Mouse (Mus musculus) left cerebral cortex, postnatal 14 days (tissue): ENCODE data around the gene Rab31. TPM values are rescaled to one million over a fixed set of nuclear protein-coding genes. Genes with fewer than 3 reads are reported as not detected.

ENCODE experiments used
- DNase-seq, 2 experiments: peaks; one replicate each; pipeline ENCODE4 v3.0.0; 2021 to 2022; ENCODE audit warnings: low spot score in 2 of 2, mixed read lengths in 1 of 2
- intact Hi-C: fragments of 180-260 bp; cut with DNase I; formaldehyde crosslinking; loops from one replicate; pipeline ENCODE4 v1.15.1; 2025
- total RNA-seq, 2 experiments: library from RNA; stranded (reverse); gene quantifications; 2 replicates each; pipeline ENCODE4 v1.2.3; 2021

The Rab31 gene
- total RNA-seq, 2 experiments from 2014 or later: 76.0 to 87.4 TPM

- intact Hi-C loops: loop anchor here (5.0 to 10.0 kb wide), 3 partner anchors 70 to 492 kb away; partner anchors contain the start of genes Ndufv2 and Ppp4r1
- peak; percentile 14 to 31 for DNase-seq
Observed at GRCm38 (mm10) chr17:65612391-65613141, 160.0 kb downstream of the Rab31 start.

DNA sequence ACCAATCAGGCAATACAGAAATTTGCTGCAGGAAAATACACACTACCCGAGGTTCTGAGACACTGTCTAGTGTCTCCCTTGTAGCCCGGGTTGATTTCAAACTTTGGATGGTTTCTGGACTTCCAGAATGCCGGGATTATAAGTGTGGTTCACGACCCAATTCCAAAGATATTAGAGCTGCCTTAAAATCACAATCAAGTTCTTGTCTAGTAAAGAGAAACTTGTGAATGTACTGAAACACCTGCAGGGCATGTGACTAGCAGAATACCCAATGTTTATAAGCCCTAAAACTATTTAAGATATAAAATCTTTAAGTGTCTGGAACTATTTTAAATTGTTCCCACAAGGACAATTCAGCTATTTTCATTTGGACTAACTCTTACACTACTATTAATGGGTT is 160.8 kb downstream of the Rab31 start:
- intact Hi-C loops: loop anchor here (5.0 to 10.0 kb wide), 3 partner anchors 71 to 493 kb away; partner anchors contain the start of genes Ndufv2 and Ppp4r1
- no peak for DNase-seq

DNA sequence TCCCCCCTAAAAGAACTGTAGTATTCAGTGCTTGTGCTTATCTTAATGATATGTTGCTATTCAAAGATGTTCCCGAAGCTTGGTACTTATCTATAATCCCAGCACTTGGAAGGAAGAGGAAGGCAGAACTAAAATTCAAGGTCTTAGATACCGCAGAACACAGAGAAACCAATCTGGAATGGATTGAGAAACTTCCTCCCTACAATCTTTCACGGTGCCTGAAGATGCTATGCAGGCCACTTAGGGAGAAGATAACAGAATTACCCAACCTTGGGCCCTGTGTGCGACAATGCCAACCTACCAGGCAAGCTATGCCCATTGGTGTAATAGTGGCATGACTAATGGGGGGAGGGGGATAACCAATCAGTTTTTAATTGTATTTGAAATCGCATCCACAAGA is 163.8 kb downstream of the Rab31 start:
- intact Hi-C loops: no loop called here
- no peak for DNase-seq

- DNase-seq: no peak
- intact Hi-C loops: no loop called here
Observed at GRCm38 (mm10) chr17:65608312-65608687, 164.3 kb downstream of the Rab31 start.

- intact Hi-C loops: no loop called here
- no peak for DNase-seq
Observed at GRCm38 (mm10) chr17:65607574-65608311, 164.8 kb downstream of the Rab31 start.

DNA sequence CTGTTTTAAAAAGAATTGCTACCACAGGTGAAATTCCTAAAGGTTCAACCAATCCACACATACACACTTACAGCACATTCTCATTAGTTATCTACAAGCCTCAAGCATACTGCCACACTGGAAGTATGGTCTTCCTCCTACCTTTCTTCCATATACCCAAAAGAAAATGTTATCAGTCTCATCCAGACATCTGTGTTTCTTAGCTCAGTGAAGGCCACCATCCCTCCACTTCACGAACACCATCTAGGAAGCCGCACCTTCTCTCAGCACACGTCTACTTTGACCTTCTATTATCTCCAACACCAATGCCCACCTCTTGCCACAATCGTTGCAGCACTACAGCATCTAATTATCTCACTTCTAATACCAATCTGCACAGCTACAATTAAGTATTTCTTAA is 166.5 kb downstream of the Rab31 start:
- DNase-seq: no peak
- intact Hi-C loops: no loop called here

GRCm38 (mm10) chr17:65604892-65605291 is 167.7 kb downstream of the Rab31 start:
- intact Hi-C loops: no loop called here
- DNase-seq: no peak

- intact Hi-C loops: no loop called here
- DNase-seq: no peak
Observed at GRCm38 (mm10) chr17:65604315-65604714, 168.2 kb downstream of the Rab31 start.

Other genes with a start within 250 kb of the Rab31 start
- 1 to 10 TPM; 1.5 to 1.9 TPM for gene Tmem232, start 232.0 kb downstream of the Rab31 start, total RNA-seq
- gene Vapa, start 159.2 kb downstream of the Rab31 start, total RNA-seq: 100 to 1,000 TPM; 169 to 181 TPM
- under 1 TPM in 1 of 2 experiments, not detected in 1; 0.25 TPM for gene Txndc2, start 130.6 kb downstream of the Rab31 start, total RNA-seq
- gene Ppp4r1, start 9.8 kb upstream of the Rab31 start, total RNA-seq: 10 to 100 TPM; 45.8 to 58.0 TPM
- 10 to 100 TPM; 43.4 to 47.2 TPM for gene Ralbp1, start 113.0 kb upstream of the Rab31 start, total RNA-seq
- gene Twsg1, start 178.5 kb upstream of the Rab31 start, total RNA-seq: 10 to 100 TPM; 21.9 to 25.6 TPM